Mouse (Mus musculus): ENCODE data around the gene Enah.

Gene Enah

GRCm38 (mm10) chr1:181850441-181850840 is 169.3 kb downstream of the Enah start:
- in situ Hi-C loops (cut with MboI, MseI), result no loop called here

- in situ Hi-C loops (cut with MboI, MseI), result loop anchor here in 1 of 2 experiments (10.0 to 25.0 kb wide), 2 partner anchors 986 to 1473 kb away; partner anchors contain the start of gene Sde2
Measured at GRCm38 (mm10) chr1:181848210-181848609, 171.6 kb downstream of the Enah start.

- in situ Hi-C loops (cut with MboI, MseI), result loop anchor here in 1 of 2 experiments (10.0 to 25.0 kb wide), 2 partner anchors 985 to 1473 kb away; partner anchors contain the start of gene Sde2
Measured at GRCm38 (mm10) chr1:181847396-181847795, 172.4 kb downstream of the Enah start.
